Mouse (Mus musculus): ENCODE measurements at regions not wholly inside any gene's neighbourhood (a gene's known extent, or its start where the extent isn't known, plus 50 kb on each side); places are given as distances from the start of the nearest gene placed in this dataset.
A peak's percentile ranks its signal among the peaks of the same experiment; 100 is the strongest.

DNA sequence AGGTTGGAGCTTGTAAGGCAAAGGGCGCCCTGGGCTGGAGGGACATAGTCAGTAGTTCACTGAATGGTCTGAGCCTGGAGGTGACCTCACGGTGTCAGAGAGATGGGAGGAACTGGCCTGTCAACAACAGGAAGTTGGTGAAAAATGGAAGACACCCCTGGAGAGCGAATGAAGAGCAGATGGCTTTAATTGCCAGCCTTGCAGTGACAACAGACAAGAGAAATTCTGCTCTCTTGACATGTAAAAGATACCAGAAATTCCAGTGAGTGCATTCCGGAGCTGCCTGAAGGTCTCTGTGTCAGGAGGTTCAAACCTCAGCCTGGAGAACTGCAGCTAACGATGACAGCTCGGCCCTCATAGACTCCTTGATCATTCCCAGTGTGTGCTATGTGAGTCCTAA lies 318.3 kb upstream of the Gm5148 start:
- ATAC-seq = no peak

DNA sequence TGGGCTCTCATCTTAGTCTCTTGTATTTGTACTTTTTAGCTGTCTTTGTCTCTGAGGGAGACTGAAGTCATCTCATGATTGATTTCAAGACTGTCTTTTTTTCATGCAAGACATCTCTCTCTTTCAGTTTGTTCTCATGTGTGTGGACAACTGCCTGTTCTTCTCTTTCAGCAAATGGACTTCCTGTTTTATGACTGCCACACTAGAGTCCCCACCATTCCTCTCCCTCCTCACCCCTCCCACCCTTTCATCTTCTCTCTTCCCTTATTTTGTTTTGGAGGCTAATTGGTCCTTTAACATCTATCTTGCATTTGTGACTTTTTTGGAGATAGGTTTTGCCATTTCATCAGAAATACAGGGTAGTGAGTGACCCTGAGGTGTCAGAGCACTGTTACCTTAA lies 311.8 kb upstream of the Gm5148 start:
- ATAC-seq = no peak

DNA sequence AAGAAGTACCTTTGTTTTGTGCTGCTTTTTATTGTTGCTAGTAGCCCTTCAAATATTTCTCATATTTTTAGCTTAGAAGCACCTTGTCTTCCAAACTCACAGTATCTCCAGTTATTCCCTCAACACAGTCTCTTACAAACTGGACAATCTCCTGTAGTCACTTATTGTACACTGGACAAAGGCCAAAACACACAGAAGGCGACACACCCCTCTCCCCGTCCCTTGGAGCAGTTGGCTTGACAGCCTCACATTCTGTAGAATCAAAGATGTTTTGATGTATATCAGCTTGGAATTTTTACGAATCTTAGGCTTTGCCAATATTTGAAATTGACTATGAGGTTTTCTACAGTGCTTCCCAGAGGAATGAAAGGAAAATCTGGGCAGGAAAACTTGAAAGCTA lies 309.8 kb upstream of the Gm5148 start:
- no peak for ATAC-seq

DNA sequence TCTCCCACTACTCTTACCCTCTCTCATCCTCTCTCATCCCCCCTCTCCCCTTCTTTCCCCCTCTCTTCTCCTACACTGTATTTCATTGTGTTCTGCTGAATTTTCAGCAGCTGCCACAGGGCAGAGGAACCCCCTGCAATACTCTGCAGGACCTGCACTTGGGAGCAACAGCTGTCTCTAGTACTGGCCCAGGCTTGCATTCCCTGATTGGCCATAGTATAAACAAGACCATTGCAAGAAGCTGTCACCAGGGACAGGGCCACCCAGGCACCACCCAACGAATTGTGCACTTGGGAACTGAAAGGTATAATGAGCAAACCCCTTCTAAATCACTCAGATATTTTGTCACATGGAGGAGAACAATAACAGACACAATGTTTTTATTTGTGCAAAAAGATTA lies 290.5 kb upstream of the Gm5148 start:
- ATAC-seq = no peak

DNA sequence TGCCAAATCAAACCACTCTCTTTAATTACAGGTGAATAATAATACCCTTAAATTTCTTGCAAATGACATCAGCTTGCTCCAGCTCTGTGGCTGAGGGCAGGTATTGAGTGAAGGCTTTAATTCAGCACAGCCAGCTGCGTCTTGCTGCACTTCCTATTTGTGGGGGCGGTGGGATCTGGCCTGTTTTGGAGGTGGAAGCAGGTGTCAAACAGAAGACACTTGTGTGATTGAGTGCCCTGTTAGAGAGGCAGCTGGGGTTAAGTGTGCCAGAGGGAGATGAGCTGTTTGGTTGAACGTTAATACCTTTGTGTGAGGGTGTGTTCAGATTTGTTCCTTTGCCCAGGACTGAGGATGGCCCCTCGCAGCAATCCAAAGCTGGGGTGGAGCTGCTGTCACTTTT lies 284.9 kb upstream of the Gm5148 start:
- ATAC-seq = no peak

DNA sequence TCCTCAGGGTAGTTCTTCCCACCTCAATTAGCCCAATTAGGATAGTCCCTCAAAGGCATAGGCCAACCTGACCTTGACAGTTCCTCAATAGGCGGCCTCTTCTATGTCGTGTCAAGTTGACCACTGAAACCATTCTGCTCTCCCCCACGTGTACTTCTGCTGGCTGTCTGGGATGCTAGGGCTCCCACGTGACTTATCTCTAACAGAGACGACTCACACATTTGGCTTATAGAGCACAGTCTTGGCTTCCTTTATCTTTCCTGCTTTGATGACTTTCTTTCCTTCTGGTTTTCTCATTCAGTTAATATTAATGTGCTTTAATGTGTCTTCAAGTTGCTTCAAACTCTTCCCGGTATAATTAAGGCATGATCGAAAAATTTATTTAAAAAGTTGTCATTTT lies 284.0 kb upstream of the Gm5148 start:
- no peak for ATAC-seq

DNA sequence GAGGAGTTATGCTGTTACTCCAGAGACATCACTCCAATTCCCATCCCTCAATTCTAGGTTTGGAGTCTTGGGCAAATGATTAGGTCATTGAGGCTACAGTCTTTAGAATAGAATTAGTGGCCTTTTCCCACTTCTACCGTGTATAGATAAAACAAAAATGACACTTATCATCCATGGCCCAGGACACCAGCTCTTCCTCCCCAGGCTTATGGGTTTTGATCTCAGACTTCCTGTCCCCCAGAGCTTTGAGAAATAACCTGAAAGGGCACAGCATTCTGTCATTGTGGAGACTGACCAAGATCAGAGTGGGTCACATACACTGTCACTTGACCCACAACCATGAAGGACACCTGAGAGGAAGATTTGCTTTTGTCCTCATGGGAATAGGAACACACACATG lies 283.3 kb upstream of the Gm5148 start:
- ATAC-seq = peak; percentile 28

DNA sequence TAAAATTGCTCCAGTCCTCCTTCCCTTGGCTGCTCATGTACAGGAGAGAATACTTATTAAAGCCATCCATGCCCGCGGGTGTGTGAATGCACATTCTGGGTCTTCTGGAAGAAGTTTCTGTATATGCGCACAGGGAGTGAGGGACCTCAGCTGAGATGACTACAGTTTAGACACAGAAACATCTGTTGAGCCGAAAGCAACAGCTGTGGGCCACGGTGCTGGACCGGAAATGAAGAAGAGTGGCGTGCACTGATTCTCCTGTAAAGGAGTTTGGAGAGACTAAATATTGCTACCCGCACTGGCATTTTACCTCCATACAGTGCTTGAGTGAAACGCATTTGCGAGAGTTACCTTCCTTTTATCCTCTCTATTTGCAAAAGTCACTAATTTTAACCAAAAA lies 278.0 kb upstream of the Gm5148 start:
- no peak for ATAC-seq

DNA sequence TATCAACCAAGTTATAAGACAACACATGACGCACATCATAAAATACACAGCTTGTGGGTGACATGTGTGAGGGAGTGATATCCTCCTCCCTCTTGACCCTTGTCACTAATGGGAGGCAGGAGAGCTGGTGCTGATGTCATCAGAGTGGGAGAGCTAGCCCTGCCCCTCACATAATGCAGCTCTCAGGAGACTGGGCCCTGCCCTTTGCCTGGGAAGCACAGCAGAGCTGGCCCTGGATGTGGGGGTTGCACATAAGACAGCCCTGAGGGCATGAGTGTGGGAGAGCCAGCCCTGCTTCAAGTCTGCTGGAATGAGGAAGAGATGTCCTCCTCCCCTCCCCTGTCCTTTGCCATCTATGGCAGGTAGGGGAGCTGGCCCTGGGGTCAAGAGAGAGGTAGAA lies 275.5 kb upstream of the Gm5148 start:
- ATAC-seq = no peak

DNA sequence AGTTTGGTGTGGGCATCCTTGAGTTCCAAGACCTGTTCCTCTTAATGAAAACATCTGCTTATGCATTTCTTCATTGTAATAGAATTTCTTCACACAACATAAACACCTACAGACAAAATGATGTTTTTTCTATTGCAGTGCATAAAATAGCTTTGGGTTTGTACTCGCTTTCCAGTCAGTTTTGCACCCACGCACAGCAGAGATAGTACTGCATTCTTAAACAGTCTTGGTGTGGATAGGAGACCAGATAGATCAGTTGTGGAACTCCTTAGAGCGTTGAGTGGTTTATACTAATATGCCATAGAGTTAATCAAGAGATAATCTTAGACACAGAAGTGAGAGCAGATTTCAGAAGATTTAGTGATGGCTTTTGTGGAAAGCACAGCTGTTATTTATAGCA lies 273.7 kb upstream of the Gm5148 start:
- ATAC-seq = no peak

DNA sequence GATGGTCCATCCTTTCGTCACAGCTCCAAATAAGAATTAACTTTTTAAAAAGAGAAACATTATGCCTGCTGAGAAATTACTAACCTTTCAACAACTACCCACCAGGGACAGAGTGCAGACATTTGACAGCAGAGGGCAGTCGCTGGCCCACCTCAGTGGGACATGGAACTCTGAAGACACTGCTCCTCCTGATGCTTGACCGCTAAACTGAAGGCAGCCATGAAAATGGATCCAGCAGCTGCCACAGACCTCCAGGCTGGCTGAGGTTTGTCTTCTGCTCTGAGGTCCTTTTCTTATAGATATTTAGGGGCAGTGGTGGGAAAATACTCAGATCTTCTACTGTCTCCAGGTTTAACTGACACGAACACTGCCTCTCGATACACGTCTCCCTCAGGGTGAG lies 265.7 kb upstream of the Gm5148 start:
- no peak for ATAC-seq

DNA sequence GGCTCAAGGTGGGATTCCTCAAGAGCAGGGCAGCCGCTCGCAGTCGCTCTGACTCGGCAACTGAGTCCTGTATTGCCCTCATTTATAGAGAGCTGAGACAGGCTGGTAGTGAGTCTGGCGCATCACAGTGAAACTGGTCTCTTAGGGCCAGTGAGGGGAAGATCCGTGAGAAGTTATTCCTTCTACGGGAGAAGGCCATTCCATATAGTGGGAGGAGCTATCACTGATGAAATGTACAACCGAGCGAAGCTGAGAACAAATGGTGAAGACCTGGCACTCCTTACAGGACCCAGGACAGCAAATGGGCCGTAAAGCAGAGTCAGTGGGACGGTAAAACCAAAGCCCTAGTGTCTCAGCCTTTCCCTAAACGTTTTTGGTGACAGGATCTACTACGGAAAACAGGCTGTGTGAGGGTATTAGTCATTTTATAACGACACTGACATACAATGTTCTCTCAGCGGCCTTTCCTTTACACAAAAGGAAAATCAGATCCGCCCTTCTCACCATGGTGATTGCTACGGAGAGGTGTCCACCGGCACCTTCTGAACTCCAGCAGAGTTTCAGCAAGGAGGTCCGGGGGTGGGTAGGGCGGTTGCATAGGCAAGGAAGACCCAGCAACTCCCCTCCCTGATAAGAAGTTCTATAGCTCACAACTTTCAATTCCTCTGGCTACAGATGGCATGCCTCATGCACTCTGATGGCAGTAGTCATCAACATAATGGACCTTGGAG lies 263.6 kb upstream of the Gm5148 start:
- ATAC-seq = no peak

DNA sequence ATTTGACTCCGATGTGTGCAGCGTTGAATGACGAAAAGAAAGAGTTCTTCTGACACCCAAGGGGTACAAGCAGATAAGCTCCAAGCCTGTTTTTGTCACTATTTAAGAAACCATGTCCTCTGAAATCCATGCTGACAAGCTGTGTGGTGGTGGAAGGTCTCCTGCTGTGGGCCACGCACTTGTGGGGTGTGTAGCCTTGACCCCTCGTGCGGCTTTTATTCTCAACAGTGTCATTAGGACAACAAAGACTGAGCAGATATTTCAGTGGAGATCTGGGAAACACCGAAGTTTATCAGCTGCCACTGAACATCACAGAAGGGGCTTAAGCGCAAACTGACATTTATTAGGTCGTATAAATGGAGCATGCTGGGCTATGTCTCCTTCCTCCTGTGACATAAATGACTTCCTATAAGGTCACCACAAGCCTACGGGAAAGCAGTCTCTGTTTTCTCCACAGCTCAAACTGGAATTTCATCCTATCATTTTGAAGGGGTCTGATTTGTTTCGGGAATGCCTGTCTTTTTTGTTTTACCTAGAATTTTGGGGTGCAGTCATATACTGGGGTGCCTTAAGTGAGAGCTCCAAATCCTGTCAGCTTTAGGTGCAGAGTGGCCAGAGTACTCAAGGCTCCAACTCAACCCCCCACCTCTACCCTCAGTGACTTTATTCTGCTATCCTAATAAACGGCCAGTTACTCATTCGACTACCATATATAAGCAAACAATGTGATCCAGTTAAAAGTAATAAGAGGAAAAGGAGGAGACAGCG lies 262.9 kb upstream of the Gm5148 start:
- ATAC-seq = no peak

DNA sequence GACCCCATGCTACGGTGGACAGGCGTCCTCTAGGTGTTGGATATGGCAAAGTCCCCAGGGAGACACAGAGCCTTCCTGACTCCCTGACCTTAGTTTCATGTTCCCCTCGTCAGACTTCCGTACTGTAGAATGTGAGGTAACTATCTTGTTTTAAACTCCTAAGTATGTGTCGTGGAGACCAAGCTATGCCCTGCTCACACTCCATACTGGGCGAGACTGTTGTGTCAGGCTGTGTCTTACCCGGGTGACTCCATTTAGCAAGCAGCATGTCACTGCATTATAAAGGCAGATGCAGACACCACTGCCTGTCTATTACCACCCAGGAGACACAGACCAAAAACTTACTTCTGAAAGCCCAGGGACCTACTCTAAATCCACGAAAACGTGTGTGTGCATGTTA lies 260.4 kb upstream of the Gm5148 start:
- ATAC-seq = no peak

DNA sequence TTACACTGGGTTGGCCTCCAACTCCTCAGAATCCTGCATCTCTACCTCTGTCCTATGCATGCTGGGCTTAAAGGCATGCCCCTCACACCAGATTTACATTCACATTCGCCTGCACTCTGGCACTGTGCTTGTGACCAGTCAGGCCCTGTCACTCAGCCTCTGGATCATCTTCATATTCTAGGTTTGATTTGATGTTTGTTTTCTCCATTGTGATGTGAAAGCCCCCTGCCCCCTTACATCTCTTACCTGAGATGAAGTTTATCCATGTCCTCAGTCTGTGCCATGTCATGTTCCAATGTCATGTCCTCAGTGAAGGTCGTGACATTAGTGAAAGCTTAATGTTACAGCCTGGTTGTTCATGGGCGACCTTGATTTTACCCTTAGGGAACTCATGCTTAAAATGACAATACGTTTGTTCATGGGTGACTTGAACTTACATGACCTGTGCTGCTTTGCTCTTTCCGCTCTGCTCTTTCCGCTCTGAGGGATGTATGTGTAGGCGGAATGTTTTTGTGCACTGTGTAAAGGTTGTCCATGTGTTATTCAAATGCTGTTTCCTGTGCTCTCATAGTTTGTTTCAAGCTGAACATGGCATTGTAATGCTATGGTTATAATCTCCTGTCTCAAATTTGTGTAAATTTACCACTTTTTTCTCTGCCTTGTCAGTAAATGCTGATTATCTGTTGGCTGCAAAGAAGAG lies 257.3 kb upstream of the Gm5148 start:
- ATAC-seq = peak; percentile 86

DNA sequence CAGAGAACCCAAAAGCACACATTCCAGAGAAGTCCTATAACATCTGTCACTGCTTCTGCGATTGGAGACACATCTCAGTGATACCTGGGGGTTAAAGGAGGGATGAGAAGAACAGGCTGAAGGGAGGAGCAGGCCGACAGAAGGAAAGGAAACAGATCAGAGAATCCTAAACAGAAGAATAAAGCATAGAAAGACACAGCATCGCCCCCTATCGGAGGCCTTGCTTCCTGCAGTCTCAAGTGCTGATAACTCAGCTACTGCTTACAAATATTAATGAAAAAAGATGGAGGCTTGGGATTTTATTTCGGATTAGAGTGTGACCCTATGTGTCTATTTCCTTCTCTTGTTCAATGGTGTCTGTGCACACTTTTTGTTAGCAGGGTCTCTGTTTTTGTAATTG lies 255.6 kb upstream of the Gm5148 start:
- no peak for ATAC-seq

DNA sequence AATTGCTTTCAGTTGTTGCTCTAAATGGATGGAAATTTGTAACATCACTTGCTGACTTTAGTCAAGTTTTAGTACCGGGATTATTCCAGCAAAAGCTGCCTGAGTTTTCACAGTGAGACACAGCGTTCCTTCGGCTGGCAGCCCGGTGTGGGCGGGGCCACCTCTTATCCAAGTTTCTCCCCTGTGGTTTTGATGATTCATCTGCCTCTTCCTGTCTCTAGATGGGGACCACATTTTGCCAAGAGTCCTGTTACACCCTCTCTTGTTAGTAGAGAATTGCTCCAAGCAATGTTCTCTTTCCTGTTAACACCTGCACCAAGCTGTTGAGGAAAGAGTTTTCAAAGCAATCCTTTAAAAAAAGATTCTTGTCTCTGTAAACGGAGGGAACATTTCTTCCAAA lies 254.2 kb upstream of the Gm5148 start:
- peak; percentile 58 for ATAC-seq

DNA sequence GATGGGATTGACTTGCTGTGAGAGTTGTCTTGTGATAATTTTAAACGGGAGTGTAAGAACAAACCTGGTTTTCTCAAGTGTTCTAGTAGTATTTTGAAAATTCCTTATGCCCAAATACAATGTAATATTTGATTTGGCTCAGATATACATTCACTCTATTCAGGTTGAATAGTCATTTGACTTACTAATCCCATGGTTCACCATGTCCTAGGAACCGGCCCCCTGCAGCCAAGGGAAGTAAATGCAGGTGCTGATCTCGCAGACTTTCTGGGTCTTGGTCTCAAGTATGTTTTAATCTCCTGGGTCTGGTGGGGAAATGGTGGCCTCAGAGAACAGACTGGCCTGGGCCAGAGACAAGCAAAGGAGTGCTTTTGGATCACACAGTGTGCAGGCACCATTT lies 253.2 kb upstream of the Gm5148 start:
- ATAC-seq = no peak

DNA sequence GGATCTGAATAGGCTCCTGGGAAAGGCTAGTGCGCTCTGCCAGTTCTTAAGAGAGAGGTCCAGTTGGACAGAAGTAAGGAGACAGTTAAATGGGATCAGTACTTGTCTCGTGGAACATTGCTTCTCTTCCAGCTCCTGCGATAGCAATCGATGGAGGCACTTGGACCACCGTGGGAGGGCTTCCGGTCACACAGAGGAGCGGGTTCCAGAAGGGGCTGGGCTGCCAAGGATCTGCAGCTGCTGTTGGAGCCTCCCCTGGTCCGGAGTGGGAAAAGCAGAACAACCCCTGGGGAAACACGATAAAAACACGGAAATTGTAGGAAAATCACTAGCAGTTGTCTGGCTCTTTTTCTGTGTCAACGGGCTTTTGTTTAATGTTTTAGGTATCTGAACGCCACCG lies 252.3 kb upstream of the Gm5148 start:
- ATAC-seq = no peak

DNA sequence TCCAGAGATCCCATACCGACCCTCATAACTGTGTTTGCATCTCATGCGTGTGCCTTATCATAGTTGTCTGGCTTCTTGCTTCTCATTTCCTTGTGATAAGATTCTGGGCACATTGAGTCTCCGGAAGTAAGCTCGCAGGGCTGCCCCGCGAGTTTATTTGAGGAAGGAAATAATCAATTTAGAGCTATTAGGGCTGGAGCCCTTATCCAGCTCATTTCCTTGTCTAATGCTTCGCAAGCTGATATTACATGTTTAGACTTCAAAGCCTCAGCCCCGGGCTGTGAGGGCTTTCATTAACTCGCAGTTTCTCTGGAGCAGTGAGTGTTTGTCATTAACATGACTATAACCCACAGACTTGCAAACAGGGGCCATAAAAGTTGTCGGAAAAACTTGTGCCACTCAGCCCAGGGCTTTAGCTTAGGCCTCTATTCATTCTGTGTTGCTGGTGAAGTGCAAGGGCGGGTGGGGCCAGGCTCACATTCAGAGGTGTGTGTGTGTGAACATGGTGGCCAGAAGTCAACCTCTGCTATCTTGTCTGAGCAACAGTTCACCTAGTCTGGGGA lies 251.0 kb upstream of the Gm5148 start:
- no peak for ATAC-seq

DNA sequence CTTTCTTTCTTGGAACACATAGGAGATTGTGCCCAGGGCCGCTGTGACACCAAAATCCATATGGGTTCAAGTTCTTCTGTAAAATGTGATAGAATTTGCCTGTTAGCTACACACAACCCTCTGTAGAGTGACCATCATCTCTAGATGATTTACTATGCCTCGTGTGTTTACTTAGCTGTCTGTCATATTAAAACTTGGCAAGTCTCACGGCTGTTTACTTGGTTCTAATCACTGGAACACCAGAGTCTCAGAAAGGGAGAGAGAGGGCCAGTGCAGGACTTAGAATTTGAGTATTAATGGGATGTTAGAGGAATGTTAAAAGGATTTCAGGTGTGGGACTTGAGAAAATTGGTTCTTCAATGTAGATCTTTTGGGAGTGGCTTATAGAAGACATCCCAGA lies 248.6 kb upstream of the Gm5148 start:
- no peak for ATAC-seq

DNA sequence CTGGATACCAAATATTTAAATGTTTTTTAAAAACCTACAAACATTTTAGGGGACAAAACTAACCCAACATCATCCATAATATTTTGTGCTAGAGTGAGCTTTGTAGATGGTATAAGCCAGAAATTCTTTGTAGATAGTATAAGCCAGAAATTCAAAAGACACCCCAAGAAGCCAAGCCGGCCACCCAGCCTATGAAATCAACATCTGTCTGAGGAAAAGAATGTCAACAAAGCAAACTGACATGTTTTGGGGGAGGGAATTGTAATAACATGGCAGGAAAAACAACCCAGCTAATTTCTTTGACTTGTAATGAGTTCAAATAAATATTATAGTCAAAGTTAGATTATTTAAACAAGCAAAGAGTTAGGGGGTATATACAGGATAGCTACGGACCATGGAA lies 246.9 kb upstream of the Gm5148 start:
- ATAC-seq = no peak

DNA sequence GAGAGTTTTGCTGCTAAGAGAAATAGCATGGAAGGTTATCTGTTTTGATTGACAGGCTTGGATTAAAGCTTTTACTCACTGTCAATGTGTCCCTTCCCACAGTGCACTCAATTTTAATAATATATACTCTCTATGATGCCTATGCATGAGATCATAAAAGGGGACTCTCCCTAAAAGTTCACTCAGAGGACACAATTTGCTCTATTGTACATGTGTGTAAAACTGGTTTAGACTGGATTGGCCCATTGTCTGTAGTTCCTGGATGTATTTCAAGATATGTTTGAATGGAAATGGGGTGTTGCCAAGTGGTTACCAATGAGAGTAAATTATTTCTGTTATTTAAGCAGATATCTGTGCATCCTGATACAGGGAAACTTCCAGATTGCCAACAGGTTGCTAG lies 244.4 kb upstream of the Gm5148 start:
- ATAC-seq = peak; percentile 91

DNA sequence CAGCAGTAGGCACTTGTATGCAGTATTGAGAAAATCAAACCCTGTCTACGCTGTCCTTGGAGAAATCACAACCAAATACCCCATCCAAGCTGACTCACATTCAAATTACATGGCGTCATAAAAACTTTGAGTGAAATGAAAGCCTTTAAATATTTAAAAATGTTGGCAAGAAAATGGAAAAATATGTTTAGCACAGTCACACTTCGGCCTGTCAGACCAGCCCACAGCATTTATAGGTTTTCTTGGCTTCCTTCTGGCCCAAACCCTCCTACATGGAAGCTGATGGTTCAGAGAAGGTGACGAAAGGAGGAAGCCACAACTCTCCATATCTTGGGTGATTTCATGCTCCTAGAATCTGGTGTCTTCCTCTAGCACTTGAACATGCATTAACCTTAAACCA lies 240.9 kb upstream of the Gm5148 start:
- no peak for ATAC-seq

Measured in activated CD4-positive, CD25-positive, alpha-beta regulatory T cell, adult 4 months (primary cell).